Mouse (Mus musculus) hindbrain, embryonic 11.5 days (tissue): ENCODE results near the gene Hmx3. TPM values are rescaled to one million over a fixed set of nuclear protein-coding genes. Genes with fewer than 3 reads are reported as not detected.

Experiments used
- ATAC-seq: fragments of 200-750 bp; cut with Nextera tagmentation; 2 replicates; pipeline ENCODE4 v1.8.0; 2017; ENCODE audit warnings: mild to moderate bottlenecking, moderate TSS enrichment, moderate library complexity; ENCODE audit not compliant: low FRiP score
- DNase-seq: peaks from one replicate; pipeline ENCODE4 v3.0.0-alpha.2; 2015; ENCODE audit warnings: low spot score
- H3K27ac ChIP-seq: fragments of 300-500 bp; sonication (generic); 2 replicates; pipeline ENCODE4 v1.5.1; 2014; ENCODE audit warnings: mild to moderate bottlenecking, low read depth, low read length
- H3K27me3 ChIP-seq: fragments of 300-500 bp; sonication (generic); 2 replicates; pipeline ENCODE4 v1.6.1; 2014; ENCODE audit warnings: mild to moderate bottlenecking, low read length, moderate library complexity, mixed read lengths; ENCODE audit not compliant: control insufficient read depth, insufficient read depth
- H3K36me3 ChIP-seq: fragments of 300-500 bp; sonication (generic); 2 replicates; pipeline ENCODE4 v1.6.1; 2014; ENCODE audit warnings: mild to moderate bottlenecking, low read length, moderate library complexity, mixed read lengths; ENCODE audit not compliant: control insufficient read depth, insufficient read depth
- H3K4me1 ChIP-seq: fragments of 300-500 bp; sonication (generic); replicated peaks from 2 replicates; pipeline ENCODE4 v1.6.1; 2014; ENCODE audit warnings: low read length, mixed read lengths; ENCODE audit not compliant: control insufficient read depth, insufficient read depth
- H3K4me2 ChIP-seq: fragments of 300-500 bp; sonication (generic); replicated peaks from 2 replicates; pipeline ENCODE4 v1.6.1; 2014; ENCODE audit warnings: mild to moderate bottlenecking, low read depth, low read length
- H3K4me3 ChIP-seq: fragments of 300-500 bp; sonication (generic); 2 replicates; pipeline ENCODE4 v1.5.1; 2014; ENCODE audit warnings: low read depth, low read length
- H3K9ac ChIP-seq: fragments of 300-500 bp; sonication (generic); 2 replicates; pipeline ENCODE4 v1.6.1; 2014; ENCODE audit warnings: low read depth, low read length
- H3K9me3 ChIP-seq: fragments of 300-500 bp; sonication (generic); 2 replicates; pipeline ENCODE4 v1.6.1; 2016; ENCODE audit warnings: low read length; ENCODE audit not compliant: control insufficient read depth
- WGBS: fragments of 180-500 bp; shearing (Covaris S2); extraction: QIAGEN DNeasy Blood & Tissue Kit; methylation state at CpG from one replicate; pipeline ENCODE4 v1.1.7; 2014; 5-methylcytosine and 5-hydroxymethylcytosine counted together
- polyA plus RNA-seq: library from polyadenylated mRNA; unstranded; fragments of >200 nt; fragmentation: Nextera tagmentation; extraction: Ambion mirVana; gene quantifications from 2 replicates; pipeline ENCODE4 v1.2.1, GENCODE M21; 2014

Hmx3 gene
- polyA plus RNA-seq, 1 experiment from 2014 or later = 0.57 TPM

GRCm38 (mm10) chr7:131554341-131555180 is 11.9 kb downstream of the Hmx3 start:
- no peaks in the 10 kb centered on the region for H3K9me3 ChIP-seq
- H3K4me1 ChIP-seq = peaks cover 14% of the 10 kb centered on the region; the same call in 1 of the 2 replicates
- DNase-seq (peak; percentile 68), ATAC-seq (peak; percentile 36; the same call in 1 of the 2 replicates)
- peaks cover 90% of the 10 kb centered on the region for H3K27me3 ChIP-seq
- peak overlapping the region; percentile 37 for H3K4me3 ChIP-seq
- peak overlapping the region; percentile 66 for H3K4me2 ChIP-seq
- WGBS = under 1% methylated on average over 45 of the region's 45 CpGs
- H3K27ac ChIP-seq = peak overlapping the region; percentile 54; the same call in 1 of the 2 replicates
- H3K36me3 ChIP-seq = no peaks in the 10 kb centered on the region
- H3K9ac ChIP-seq = peak overlapping the region; percentile 38; the same call in 1 of the 2 replicates

DNA sequence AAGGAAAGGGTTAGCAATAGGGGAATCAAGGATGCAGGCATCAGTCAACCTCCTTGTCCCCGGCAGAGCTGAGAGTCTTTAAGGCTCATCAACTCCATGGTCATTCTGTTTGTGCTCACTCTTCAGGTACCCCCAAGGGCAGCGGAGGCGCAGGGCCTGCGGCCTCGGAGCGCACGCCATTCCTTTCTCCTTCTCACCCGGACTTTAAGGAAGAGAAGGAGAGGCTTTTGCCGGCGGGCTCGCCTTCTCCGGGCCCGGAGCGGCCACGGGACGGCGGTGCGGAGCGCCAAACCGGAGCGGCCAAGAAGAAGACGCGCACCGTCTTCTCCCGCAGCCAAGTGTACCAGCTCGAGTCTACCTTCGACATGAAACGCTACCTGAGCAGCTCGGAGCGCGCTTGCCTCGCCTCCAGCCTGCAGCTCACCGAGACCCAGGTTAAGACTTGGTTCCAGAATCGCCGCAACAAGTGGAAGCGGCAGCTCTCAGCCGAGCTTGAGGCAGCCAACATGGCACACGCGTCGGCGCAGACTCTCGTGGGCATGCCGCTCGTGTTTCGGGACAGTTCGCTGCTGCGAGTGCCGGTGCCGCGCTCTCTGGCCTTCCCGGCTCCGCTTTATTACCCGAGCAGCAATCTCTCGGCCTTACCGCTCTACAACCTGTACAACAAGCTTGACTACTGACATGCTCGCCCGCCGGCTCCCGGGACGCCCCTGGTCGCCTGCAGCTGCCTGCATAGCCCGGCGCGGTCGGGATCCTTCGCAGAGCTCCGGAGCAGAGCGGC is 12.8 kb downstream of the Hmx3 start:
- DNase-seq = peak; percentile 71
- Histone ChIP-seq H3K27ac (no peak overlapping the region; the same call in 1 of the 2 replicates), H3K36me3 (no peaks in the 10 kb centered on the region), H3K4me2 (peak overlapping the region; percentile 21), H3K27me3 (peaks cover 80% of the 10 kb centered on the region), H3K4me1 (peaks cover 14% of the 10 kb centered on the region; the same call in 1 of the 2 replicates), H3K9ac (no peak overlapping the region; the same call in 1 of the 2 replicates), H3K9me3 (no peaks in the 10 kb centered on the region), H3K4me3 (peak overlapping the region; percentile 23)
- no peak for ATAC-seq
- under 1% methylated on average over 65 of the region's 68 CpGs for WGBS

DNA sequence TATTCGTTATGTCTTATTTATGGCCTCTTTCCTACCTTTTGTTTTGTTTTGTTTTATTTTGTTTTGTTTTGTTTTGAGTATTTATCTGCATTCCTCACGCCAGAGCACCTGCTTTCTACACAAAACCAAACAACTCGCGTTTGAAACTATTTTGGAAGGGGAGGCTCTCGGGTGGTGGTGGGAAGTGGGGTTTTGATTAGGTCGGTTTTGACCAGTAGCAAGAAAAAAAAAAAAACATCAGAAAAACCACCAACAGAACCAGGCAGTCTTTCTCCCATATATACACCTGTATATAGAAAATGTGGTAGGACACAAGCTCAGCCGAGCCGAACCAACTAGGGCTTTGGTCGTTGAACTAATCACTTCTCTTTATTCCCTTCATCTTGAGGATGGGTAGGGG is 13.4 kb downstream of the Hmx3 start:
- H3K9me3 ChIP-seq = no peaks in the 10 kb centered on the region
- H3K9ac ChIP-seq = no peak overlapping the region
- H3K4me2 ChIP-seq = no peak overlapping the region
- peak overlapping the region; percentile 23 for H3K4me3 ChIP-seq
- no peaks in the 10 kb centered on the region for H3K36me3 ChIP-seq
- no peak for ATAC-seq
- peaks cover 74% of the 10 kb centered on the region for H3K27me3 ChIP-seq
- WGBS = 1% methylated on average over 9 of the region's 9 CpGs
- no peak overlapping the region; the same call in 1 of the 2 replicates for H3K27ac ChIP-seq
- H3K4me1 ChIP-seq = peaks cover 14% of the 10 kb centered on the region; the same call in 1 of the 2 replicates
- DNase-seq = peak; percentile 59

- Histone ChIP-seq H3K9me3 (no peaks in the 10 kb centered on the region), H3K4me2 (peak overlapping the region; percentile 12; the same call in 1 of the 2 replicates), H3K27ac (no peak overlapping the region), H3K9ac (0 out of 2 replicates have a peak overlapping the region, but pooled peaks have one; percentile 19), H3K36me3 (no peaks in the 10 kb centered on the region), H3K4me3 (peak overlapping the region; percentile 12; the same call in 1 of the 2 replicates), H3K27me3 (peaks cover 68% of the 10 kb centered on the region), H3K4me1 (peaks cover 14% of the 10 kb centered on the region; the same call in 1 of the 2 replicates)
- DNase-seq = peak; percentile 66
- no peak for ATAC-seq
- WGBS = under 1% methylated on average over 37 of the region's 37 CpGs
These were observed 14.0 kb downstream of the Hmx3 start for GRCm38 (mm10) chr7:131556541-131557271.

- H3K9ac ChIP-seq = no peak overlapping the region
- H3K4me1 ChIP-seq = peaks cover 13% of the 10 kb centered on the region; the same call in 1 of the 2 replicates
- H3K4me3 ChIP-seq = no peak overlapping the region
- H3K9me3 ChIP-seq = no peaks in the 10 kb centered on the region
- 38% methylated on average over 2 of the region's 2 CpGs for WGBS
- DNase-seq (no peak), ATAC-seq (no peak)
- no peak overlapping the region for H3K4me2 ChIP-seq
- H3K27me3 ChIP-seq = peaks cover 58% of the 10 kb centered on the region
- peaks cover 3% of the 10 kb centered on the region; the same call in 1 of the 2 replicates for H3K36me3 ChIP-seq
- no peak overlapping the region for H3K27ac ChIP-seq
These were observed 15.1 kb downstream of the Hmx3 start for GRCm38 (mm10) chr7:131557751-131558150.

DNA sequence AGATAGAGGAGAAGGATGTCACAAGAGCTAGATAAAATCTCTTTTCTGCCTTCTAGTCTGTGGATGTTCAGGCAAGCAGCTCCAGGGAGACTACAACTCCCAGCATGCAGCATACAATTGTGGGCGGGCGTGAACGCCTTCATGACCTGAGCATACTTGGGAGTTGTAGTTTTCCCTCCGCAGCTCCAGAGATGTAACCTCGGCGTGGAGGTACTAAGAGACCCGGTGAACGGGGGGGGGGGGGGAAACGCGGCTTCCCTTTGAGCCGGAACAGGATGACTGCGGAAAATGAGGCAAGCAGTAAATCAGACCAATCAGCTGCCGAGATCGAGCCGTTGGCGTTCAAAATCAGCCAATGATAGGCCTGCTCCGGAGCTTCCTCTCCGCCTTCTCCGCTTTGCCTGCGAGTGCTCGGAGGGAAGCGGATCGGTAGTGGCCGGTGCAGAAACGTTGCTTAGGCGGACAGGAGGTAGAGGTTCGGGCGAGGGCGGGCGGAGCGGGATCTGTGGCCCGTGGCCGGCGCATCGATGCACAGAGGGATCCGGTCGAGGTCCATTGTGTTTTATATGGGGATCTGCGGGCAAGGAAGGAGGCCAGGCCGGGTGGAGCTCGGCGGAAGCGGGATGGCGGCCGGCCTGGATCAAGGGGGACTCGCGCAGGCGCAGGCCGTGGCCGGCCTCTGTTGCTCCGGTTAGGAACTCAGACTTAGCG is 17.5 kb downstream of the Hmx3 start, which contains the start of gene Bub3:
TSS of gene Bub3 (plus strand) at position 237 of the 711 bp plus-strand sequence.
- H3K4me2 ChIP-seq = peak within 1 kb of the TSS; percentile 68
- peaks cover 9% of the 10 kb centered on the region; the same call in 1 of the 2 replicates for H3K36me3 ChIP-seq
- no peaks in the 10 kb centered on the region for H3K9me3 ChIP-seq
- 0 out of 2 replicates have a peak, but pooled peaks cover 3% of the 10 kb centered on the region for H3K4me1 ChIP-seq
- H3K9ac ChIP-seq = peak within 1 kb of the TSS; percentile 91
- peak; percentile 91 for DNase-seq
- H3K4me3 ChIP-seq = peak within 1 kb of the TSS; percentile 84
- ATAC-seq = peak; percentile 90
- WGBS = under 1% methylated on average over 46 of the region's 51 CpGs
- H3K27me3 ChIP-seq = peaks cover 34% of the 10 kb centered on the region
- H3K27ac ChIP-seq = peak within 1 kb of the TSS; percentile 86

GRCm38 (mm10) chr7:131560697-131561042 is 18.0 kb downstream of the Hmx3 start:
- Histone ChIP-seq H3K4me1 (0 out of 2 replicates have a peak, but pooled peaks cover 1% of the 10 kb centered on the region), H3K9ac (peak overlapping the region; percentile 91), H3K4me2 (peak overlapping the region; percentile 68), H3K36me3 (peaks cover 9% of the 10 kb centered on the region; the same call in 1 of the 2 replicates), H3K27ac (peak overlapping the region; percentile 86), H3K9me3 (no peaks in the 10 kb centered on the region), H3K27me3 (peaks cover 29% of the 10 kb centered on the region), H3K4me3 (peak overlapping the region; percentile 84)
- ATAC-seq = peak; percentile 65
- DNase-seq = peak; percentile 81
- WGBS = 1% methylated on average over 14 of the region's 14 CpGs
